Mouse (Mus musculus) CH12.LX (cell line): ENCODE results near the gene Ccdc162.

Experiments used
- BHLHE40 ChIP-seq: IDR thresholded peaks from 2 replicates; pipeline ENCODE4 v1.6.1; 2011; ENCODE audit warnings: mild to moderate bottlenecking, low read depth, low read length, improper control_type of control experiment
- CHD1 ChIP-seq: IDR thresholded peaks from 2 replicates; pipeline ENCODE4 v1.6.1; 2012; ENCODE audit warnings: low read depth, low read length, improper control_type of control experiment, inconsistent platforms
- CTCF ChIP-seq, 2 experiments: IDR thresholded peaks in 1 of 2; conservative IDR thresholded peaks in 1 of 2; 2 replicates each; pipeline ENCODE4 v1.5.1; 2011 to 2012; ENCODE audit warnings: low read depth in 2 of 2, low read length in 2 of 2, improper control_type of control experiment in 1 of 2, inconsistent platforms in 1 of 2, mild to moderate bottlenecking in 1 of 2, moderate library complexity in 1 of 2
- EP300 ChIP-seq: IDR thresholded peaks from 2 replicates; pipeline ENCODE4 v1.6.1; 2011; ENCODE audit warnings: low read length, improper control_type of control experiment
- ETS1 ChIP-seq: conservative IDR thresholded peaks from 2 replicates; pipeline ENCODE4 v1.6.1; 2012; ENCODE audit warnings: low read depth, mild to moderate bottlenecking, inconsistent platforms, low read length, improper control_type of control experiment, moderate library complexity
- MAX ChIP-seq: IDR thresholded peaks from 2 replicates; pipeline ENCODE4 v1.6.1; 2011; ENCODE audit warnings: low read length, improper control_type of control experiment
- POLR2A ChIP-seq: IDR thresholded peaks from 2 replicates; pipeline ENCODE4 v1.6.1; 2011; ENCODE audit warnings: low read depth, mild to moderate bottlenecking, improper control_type of control experiment, low read length
- TCF12 ChIP-seq: IDR thresholded peaks from 2 replicates; pipeline ENCODE4 v1.6.1; 2014; ENCODE audit warnings: low read depth, mild to moderate bottlenecking, inconsistent platforms, low read length, improper control_type of control experiment
- USF1 ChIP-seq: IDR thresholded peaks from 2 replicates; pipeline ENCODE4 v1.6.1; 2014; ENCODE audit warnings: low read depth, mild to moderate bottlenecking, inconsistent platforms, low read length, improper control_type of control experiment

DNA sequence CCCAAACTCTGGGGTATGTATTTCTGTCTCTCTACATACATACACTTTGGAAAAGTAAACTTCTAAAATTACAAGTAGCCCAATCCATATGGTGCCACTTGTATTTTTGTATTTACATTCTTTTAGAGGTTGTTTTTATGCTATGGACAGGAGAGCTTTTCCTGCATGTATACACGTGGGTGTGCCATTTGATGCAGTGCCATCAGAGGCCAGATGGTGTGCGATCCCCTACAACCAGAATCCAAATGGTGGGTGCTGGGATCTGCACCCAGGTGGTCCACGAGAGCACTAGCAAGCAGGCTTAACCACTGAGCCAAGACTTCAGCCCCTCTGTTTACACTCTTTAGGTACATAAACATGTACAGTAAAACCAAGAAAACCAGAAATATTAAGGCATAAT is 32.9 kb upstream of the Ccdc162 start:
- TF ChIP-seq BHLHE40 (no peak), POLR2A (no peak), EP300 (no peak), CTCF (conservative IDR thresholded peaks at IDR 0.05 in 1 of 2, IDR thresholded peaks at IDR 0.05 in 1 of 2; ENCODE audit: low read depth in 2 of 2, low read length in 2 of 2) (no peak), ETS1 (no peak), TCF12 (no peak), MAX (no peak), CHD1 (no peak), USF1 (no peak)
